7 mouse cellular contexts compared by ENCODE assay signal in the genomic region with DNA sequence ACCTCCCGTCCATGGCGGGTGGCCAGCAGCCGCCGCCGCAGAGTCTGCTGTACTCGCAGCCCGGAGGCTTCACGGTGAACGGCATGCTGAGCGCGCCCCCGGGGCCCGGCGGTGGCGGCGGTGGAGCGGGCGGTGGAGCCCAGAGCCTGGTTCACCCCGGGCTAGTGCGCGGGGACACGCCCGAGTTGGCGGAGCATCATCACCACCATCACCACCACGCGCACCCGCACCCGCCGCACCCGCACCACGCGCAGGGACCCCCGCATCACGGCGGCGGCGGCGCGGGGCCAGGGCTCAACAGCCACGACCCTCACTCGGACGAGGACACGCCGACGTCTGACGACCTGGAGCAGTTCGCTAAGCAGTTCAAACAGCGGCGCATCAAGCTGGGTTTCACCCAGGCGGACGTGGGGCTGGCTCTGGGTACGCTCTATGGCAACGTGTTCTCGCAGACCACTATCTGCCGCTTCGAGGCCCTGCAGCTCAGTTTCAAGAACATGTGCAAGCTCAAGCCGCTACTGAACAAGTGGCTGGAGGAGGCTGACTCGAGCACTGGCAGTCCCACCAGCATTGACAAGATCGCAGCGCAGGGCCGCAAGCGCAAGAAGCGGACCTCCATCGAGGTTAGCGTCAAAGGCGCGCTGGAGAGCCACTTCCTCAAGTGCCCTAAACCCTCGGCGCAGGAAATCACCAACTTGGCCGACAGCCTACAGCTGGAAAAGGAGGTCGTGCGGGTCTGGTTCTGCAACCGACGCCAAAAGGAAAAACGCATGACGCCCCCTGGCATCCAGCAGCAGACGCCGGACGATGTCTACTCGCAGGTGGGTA. TPM values are rescaled to one million over a fixed set of nuclear protein-coding genes. Genes with fewer than 3 reads are reported as not detected.
DNase-seq lines count a peak whose midpoint lies in the region; ATAC-seq lines count a peak whose summit lies in the region.

No protein-coding gene starts in this region.

- peak overlapping the region; percentile 94 for H3K27ac ChIP-seq in embryonic facial prominence, embryonic 12.5 days
- peak overlapping the region; percentile 95 for H3K27ac ChIP-seq in hindbrain, embryonic 15.5 days (replicated peaks)
- H3K27ac ChIP-seq in liver, embryonic 12.5 days, result no peak overlapping the region
- H3K27ac ChIP-seq in stomach, embryonic 16.5 days (ENCODE audit: low read length), result no peak overlapping the region

- no peaks in the 10 kb centered on the region for H3K36me3 ChIP-seq in megakaryocyte, embryonic 14.5 days (replicated peaks; ENCODE audit: low read length)
- H3K36me3 ChIP-seq in embryonic facial prominence, embryonic 12.5 days, result no peaks in the 10 kb centered on the region
- no peaks in the 10 kb centered on the region for H3K36me3 ChIP-seq in hindbrain, embryonic 15.5 days
- H3K36me3 ChIP-seq in liver, embryonic 12.5 days, result no peaks in the 10 kb centered on the region
- H3K36me3 ChIP-seq in stomach, embryonic 16.5 days (ENCODE audit: control insufficient read depth, insufficient read depth, low read length), result no peaks in the 10 kb centered on the region

- peaks cover 6% of the 10 kb centered on the region; the same call in 1 of the 2 replicates for H3K9me3 ChIP-seq in megakaryocyte, embryonic 14.5 days
- no peaks in the 10 kb centered on the region for H3K9me3 ChIP-seq in embryonic facial prominence, embryonic 12.5 days
- no peaks in the 10 kb centered on the region for H3K9me3 ChIP-seq in hindbrain, embryonic 15.5 days
- no peaks in the 10 kb centered on the region for H3K9me3 ChIP-seq in liver, embryonic 12.5 days (replicated peaks)
- no peaks in the 10 kb centered on the region for H3K9me3 ChIP-seq in stomach, embryonic 16.5 days (replicated peaks; ENCODE audit: control insufficient read depth, low read length)

- H3K4me2 ChIP-seq in embryonic facial prominence, embryonic 12.5 days (replicated peaks), result peak overlapping the region; percentile 76
- peak overlapping the region; percentile 97 for H3K4me2 ChIP-seq in hindbrain, embryonic 15.5 days
- peak overlapping the region; percentile 62 for H3K4me2 ChIP-seq in liver, embryonic 12.5 days
- H3K4me2 ChIP-seq in stomach, embryonic 16.5 days (ENCODE audit: low read depth, low read length), result peak overlapping the region; percentile 67

- WGBS in embryonic facial prominence, embryonic 12.5 days, result under 1% methylated on average over 77 of the region's 80 CpGs
- under 1% methylated on average over 72 of the region's 80 CpGs for WGBS in hindbrain, embryonic 15.5 days
- 3% methylated on average over 76 of the region's 80 CpGs for WGBS in liver, embryonic 12.5 days (ENCODE audit: insufficient replicate concordance)
- under 1% methylated on average over 60 of the region's 80 CpGs for WGBS in stomach, embryonic 16.5 days

- DNase-seq in thymus, postnatal 36 days, result no peak

- H3K4me1 ChIP-seq in megakaryocyte, embryonic 14.5 days, result peaks cover 50% of the 10 kb centered on the region
- peaks cover 23% of the 10 kb centered on the region; the same call in 1 of the 2 replicates for H3K4me1 ChIP-seq in embryonic facial prominence, embryonic 12.5 days
- peaks cover 16% of the 10 kb centered on the region for H3K4me1 ChIP-seq in hindbrain, embryonic 15.5 days (replicated peaks)
- H3K4me1 ChIP-seq in liver, embryonic 12.5 days, result peaks cover 7% of the 10 kb centered on the region; the same call in 1 of the 2 replicates
- H3K4me1 ChIP-seq in stomach, embryonic 16.5 days (ENCODE audit: control insufficient read depth, insufficient read depth, low read length), result peaks cover 23% of the 10 kb centered on the region

- no peak for ATAC-seq in megakaryocyte, adult 5-6 weeks (ENCODE audit: poor library complexity, severe bottlenecking)
- no peak for ATAC-seq in embryonic facial prominence, embryonic 12.5 days (ENCODE audit: insufficient number of reproducible peaks, insufficient read depth, low FRiP score, low TSS enrichment)
- ATAC-seq in hindbrain, embryonic 15.5 days (ENCODE audit: low FRiP score, low read depth), result no peak
- no peak for ATAC-seq in liver, embryonic 12.5 days
- no peak for ATAC-seq in stomach, embryonic 16.5 days (ENCODE audit: insufficient read depth, low FRiP score)

- peak overlapping the region; percentile 87 for H3K9ac ChIP-seq in embryonic facial prominence, embryonic 12.5 days
- peak overlapping the region; percentile 68 for H3K9ac ChIP-seq in hindbrain, embryonic 15.5 days
- no peak overlapping the region for H3K9ac ChIP-seq in liver, embryonic 12.5 days
- no peak overlapping the region for H3K9ac ChIP-seq in stomach, embryonic 16.5 days (ENCODE audit: low read length)

- peak overlapping the region; percentile 75 for H3K4me3 ChIP-seq in megakaryocyte, embryonic 14.5 days (replicated peaks)
- peak overlapping the region; percentile 68 for H3K4me3 ChIP-seq in embryonic facial prominence, embryonic 12.5 days
- H3K4me3 ChIP-seq in hindbrain, embryonic 15.5 days, result peak overlapping the region; percentile 54
- peak overlapping the region; percentile 48 for H3K4me3 ChIP-seq in liver, embryonic 12.5 days
- peak overlapping the region; percentile 43 for H3K4me3 ChIP-seq in stomach, embryonic 16.5 days (replicated peaks; ENCODE audit: low read length)

- H3K27me3 ChIP-seq in megakaryocyte, embryonic 14.5 days (replicated peaks), result peaks cover 90% of the 10 kb centered on the region
- peaks cover 33% of the 10 kb centered on the region for H3K27me3 ChIP-seq in embryonic facial prominence, embryonic 12.5 days
- H3K27me3 ChIP-seq in hindbrain, embryonic 15.5 days, result no peaks in the 10 kb centered on the region
- peaks cover 94% of the 10 kb centered on the region for H3K27me3 ChIP-seq in liver, embryonic 12.5 days (replicated peaks)
- peaks cover 82% of the 10 kb centered on the region for H3K27me3 ChIP-seq in stomach, embryonic 16.5 days (ENCODE audit: control insufficient read depth, insufficient read depth, low read length)

RNA-seq across cellular contexts. Expression of gene Pou3f3, which starts 2.4 kb away (rescaled TPM):
- polyA plus RNA-seq in megakaryocyte, embryonic 14.5 days (2012; ENCODE audit: insufficient read depth, low replicate concordance), result not detected in 2 replicates
- total RNA-seq in megakaryocyte, adult 5-6 weeks (2015), result not detected in 2 replicates
- not detected in 2 replicates for total RNA-seq in megakaryocyte, adult 5-6 weeks (2017)
- polyA plus RNA-seq in embryonic facial prominence, embryonic 12.5 days (2016; fragmentation: Nextera tagmentation; extraction: Ambion mirVana), result 10.3 and 12.1 TPM in 2 replicates
- 11.0 and 16.4 TPM in 2 replicates for polyA plus RNA-seq in hindbrain, embryonic 15.5 days (2015; fragmentation: Nextera tagmentation; extraction: Ambion mirVana)
- polyA plus RNA-seq in liver, embryonic 12.5 days (2016; fragmentation: Nextera tagmentation; extraction: Ambion mirVana), result 0.02 TPM in 2 replicates
- polyA plus RNA-seq in stomach, embryonic 16.5 days (2015; fragmentation: Nextera tagmentation; extraction: Ambion mirVana), result not detected in 2 replicates

Comparison
In these comparisons a context has a peak if more than half of its experiments do, and no peak if none do; other contexts are left out.
1. H3K27ac ChIP-seq: peak in embryonic facial prominence, embryonic 12.5 days (single experiment) and hindbrain, embryonic 15.5 days (single experiment); none in liver, embryonic 12.5 days (single experiment) and stomach, embryonic 16.5 days (single experiment).
2. H3K9ac ChIP-seq: peak in embryonic facial prominence, embryonic 12.5 days (single experiment) and hindbrain, embryonic 15.5 days (single experiment); none in liver, embryonic 12.5 days (single experiment) and stomach, embryonic 16.5 days (single experiment).
3. RNA of gene Pou3f3, which starts 2.4 kb away (polyA plus RNA-seq): 10.3 to 12.1 TPM in embryonic facial prominence, embryonic 12.5 days and 11.0 to 16.4 TPM in hindbrain, embryonic 15.5 days; 0.02 TPM in liver, embryonic 12.5 days, not detected in megakaryocyte, embryonic 14.5 days and not detected in stomach, embryonic 16.5 days; every median in the first group is over 10 times any median in the second.
4. Peak in every context shown above with its lines, with median percentiles within 50 percentile points of each other: H3K4me3 ChIP-seq and H3K4me2 ChIP-seq.